Mouse (Mus musculus): ENCODE data around the gene Bbip1. TPM values are rescaled to one million over a fixed set of nuclear protein-coding genes. Genes with fewer than 3 reads are reported as not detected.

Gene Bbip1
- polyA plus RNA-seq, 1 experiment from 2014 or later, result 88.3 TPM

DNA sequence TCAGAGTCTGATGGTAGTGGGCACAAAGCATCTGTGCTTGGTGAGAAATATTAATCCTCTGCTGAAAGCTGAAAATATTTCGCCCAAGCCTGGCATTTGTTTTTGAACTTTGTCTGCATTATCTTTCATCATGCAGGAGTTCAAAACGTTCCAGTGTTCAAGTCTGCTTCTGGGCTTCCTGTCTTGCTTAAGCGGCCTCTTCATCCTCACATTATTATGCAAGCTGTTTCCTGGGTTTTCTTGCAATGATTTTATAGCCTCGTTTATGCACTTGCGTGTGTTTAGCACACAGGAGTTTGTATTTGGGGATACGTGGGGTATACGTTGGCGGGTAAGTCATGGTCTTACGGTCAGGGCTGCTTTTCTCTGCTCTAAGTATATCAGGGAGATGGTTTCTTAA lies 56.1 kb downstream of the Bbip1 start:
- WGBS, result 81% methylated on average over 9 of the region's 9 CpGs
- Histone ChIP-seq H3K9ac (no peak overlapping the region), H3K27ac (no peak overlapping the region), H3K4me2 (replicated peaks) (no peak overlapping the region), H3K4me1 (peaks cover 17% of the 10 kb centered on the region; the same call in 1 of the 2 replicates), H3K36me3 (no peaks in the 10 kb centered on the region), H3K4me3 (no peak overlapping the region), H3K27me3 (no peaks in the 10 kb centered on the region), H3K9me3 (no peaks in the 10 kb centered on the region)
- ATAC-seq (ENCODE audit: insufficient number of reproducible peaks, insufficient read depth, low FRiP score, low TSS enrichment), result no peak

GRCm38 (mm10) chr19:53887822-53888221 lies 56.6 kb downstream of the Bbip1 start:
- no peak for ATAC-seq (ENCODE audit: insufficient number of reproducible peaks, insufficient read depth, low FRiP score, low TSS enrichment)
- no peaks in the 10 kb centered on the region for H3K27me3 ChIP-seq
- H3K4me2 ChIP-seq (replicated peaks), result no peak overlapping the region
- no peaks in the 10 kb centered on the region for H3K36me3 ChIP-seq
- peaks cover 13% of the 10 kb centered on the region; the same call in 1 of the 2 replicates for H3K4me1 ChIP-seq
- no peak overlapping the region for H3K4me3 ChIP-seq
- H3K9me3 ChIP-seq, result no peaks in the 10 kb centered on the region
- no peak overlapping the region for H3K9ac ChIP-seq
- WGBS, result 81% methylated on average over 3 of the region's 3 CpGs
- no peak overlapping the region for H3K27ac ChIP-seq

- WGBS, result 90% methylated on average over 10 of the region's 10 CpGs
Observed at GRCm38 (mm10) chr19:53886576-53887370, 57.7 kb downstream of the Bbip1 start.

GRCm38 (mm10) chr19:53885450-53885849 lies 59.0 kb downstream of the Bbip1 start:
- no peaks in the 10 kb centered on the region for H3K27me3 ChIP-seq
- no peak for ATAC-seq (ENCODE audit: insufficient number of reproducible peaks, insufficient read depth, low FRiP score, low TSS enrichment)
- no peaks in the 10 kb centered on the region for H3K9me3 ChIP-seq
- no peak overlapping the region for H3K4me3 ChIP-seq
- H3K4me2 ChIP-seq (replicated peaks), result no peak overlapping the region
- H3K4me1 ChIP-seq, result 0 out of 2 replicates have a peak, but pooled peaks cover 5% of the 10 kb centered on the region
- no peak overlapping the region for H3K9ac ChIP-seq
- no peak overlapping the region for H3K27ac ChIP-seq
- H3K36me3 ChIP-seq, result no peaks in the 10 kb centered on the region
- WGBS, result 54% methylated on average over 10 of the region's 10 CpGs

More at GRCm38 (mm10) chr19:53886576-53887370, 57.7 kb downstream of the Bbip1 start:
- ATAC-seq (ENCODE audit: insufficient number of reproducible peaks, insufficient read depth, low FRiP score, low TSS enrichment), result no peak
- Histone ChIP-seq H3K9ac (no peak overlapping the region), H3K9me3 (no peaks in the 10 kb centered on the region), H3K27ac (no peak overlapping the region), H3K27me3 (no peaks in the 10 kb centered on the region), H3K4me2 (replicated peaks) (no peak overlapping the region), H3K4me3 (no peak overlapping the region), H3K4me1 (0 out of 2 replicates have a peak, but pooled peaks cover 10% of the 10 kb centered on the region), H3K36me3 (no peaks in the 10 kb centered on the region)

GRCm38 (mm10) chr19:53881786-53882185 lies 62.6 kb downstream of the Bbip1 start:
- H3K9ac ChIP-seq, result no peak overlapping the region
- no peaks in the 10 kb centered on the region for H3K9me3 ChIP-seq
- ATAC-seq (ENCODE audit: insufficient number of reproducible peaks, insufficient read depth, low FRiP score, low TSS enrichment), result no peak
- H3K36me3 ChIP-seq, result no peaks in the 10 kb centered on the region
- H3K27me3 ChIP-seq, result no peaks in the 10 kb centered on the region
- 38% methylated on average over 5 of the region's 5 CpGs for WGBS
- H3K27ac ChIP-seq, result no peak overlapping the region
- H3K4me2 ChIP-seq (replicated peaks), result no peak overlapping the region
- no peak overlapping the region for H3K4me3 ChIP-seq
- 0 out of 2 replicates have a peak, but pooled peaks cover 5% of the 10 kb centered on the region for H3K4me1 ChIP-seq

DNA sequence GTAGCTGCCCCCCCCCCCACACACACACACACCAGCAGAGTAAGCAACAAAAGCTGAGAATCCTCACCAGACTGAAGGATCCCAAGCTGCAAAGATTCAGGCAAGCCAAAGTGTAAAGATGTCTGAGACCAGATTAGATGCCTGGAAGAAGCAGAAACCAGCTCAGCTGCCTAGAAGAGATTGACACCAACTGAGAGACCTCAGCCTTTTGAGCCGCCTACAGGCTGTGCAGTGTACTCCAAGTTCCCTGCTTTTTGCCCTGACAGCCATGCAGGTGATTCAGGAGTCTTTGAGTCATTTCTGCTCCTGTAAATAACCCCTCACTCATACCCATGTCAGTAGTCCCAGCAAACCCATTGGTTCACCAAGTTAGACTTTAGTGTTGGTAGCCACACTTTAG lies 64.0 kb downstream of the Bbip1 start:
- Histone ChIP-seq H3K27ac (no peak overlapping the region), H3K4me2 (replicated peaks) (no peak overlapping the region), H3K9ac (no peak overlapping the region), H3K4me1 (0 out of 2 replicates have a peak, but pooled peaks cover 5% of the 10 kb centered on the region), H3K9me3 (no peaks in the 10 kb centered on the region), H3K4me3 (no peak overlapping the region), H3K27me3 (no peaks in the 10 kb centered on the region), H3K36me3 (no peaks in the 10 kb centered on the region)
- WGBS, result 60% methylated on average over 1 of the region's 1 CpGs
- ATAC-seq (ENCODE audit: insufficient number of reproducible peaks, insufficient read depth, low FRiP score, low TSS enrichment), result no peak

Other genes with a start within 250 kb of the Bbip1 start
- gene Pdcd4, start 52.4 kb downstream of the Bbip1 start, polyA plus RNA-seq (2016; fragmentation: Nextera tagmentation; extraction: Ambion mirVana), result 114 and 129 TPM in 2 replicates
- gene Shoc2, start 321 bp downstream of the Bbip1 start, polyA plus RNA-seq (2016; fragmentation: Nextera tagmentation; extraction: Ambion mirVana), result 55.2 and 57.0 TPM in 2 replicates
- gene Adra2a, start 99.5 kb upstream of the Bbip1 start, polyA plus RNA-seq (2016; fragmentation: Nextera tagmentation; extraction: Ambion mirVana), result 2.2 and 2.3 TPM in 2 replicates